Mouse (Mus musculus) spleen, adult 18-20 months (tissue): ENCODE results near the gene Plpp4.

ENCODE experiments used
- DNase-seq, 2 experiments: peaks; one replicate each; pipeline ENCODE4 v3.0.0; 2022; ENCODE audit warnings: mixed read lengths in 2 of 2

The Plpp4 gene

GRCm38 (mm10) chr7:129256621-129257373 is at the start of gene Plpp4:
Gene Plpp4 (plus strand): TSS chr7:129257031.
- DNase-seq, result no peak

DNA sequence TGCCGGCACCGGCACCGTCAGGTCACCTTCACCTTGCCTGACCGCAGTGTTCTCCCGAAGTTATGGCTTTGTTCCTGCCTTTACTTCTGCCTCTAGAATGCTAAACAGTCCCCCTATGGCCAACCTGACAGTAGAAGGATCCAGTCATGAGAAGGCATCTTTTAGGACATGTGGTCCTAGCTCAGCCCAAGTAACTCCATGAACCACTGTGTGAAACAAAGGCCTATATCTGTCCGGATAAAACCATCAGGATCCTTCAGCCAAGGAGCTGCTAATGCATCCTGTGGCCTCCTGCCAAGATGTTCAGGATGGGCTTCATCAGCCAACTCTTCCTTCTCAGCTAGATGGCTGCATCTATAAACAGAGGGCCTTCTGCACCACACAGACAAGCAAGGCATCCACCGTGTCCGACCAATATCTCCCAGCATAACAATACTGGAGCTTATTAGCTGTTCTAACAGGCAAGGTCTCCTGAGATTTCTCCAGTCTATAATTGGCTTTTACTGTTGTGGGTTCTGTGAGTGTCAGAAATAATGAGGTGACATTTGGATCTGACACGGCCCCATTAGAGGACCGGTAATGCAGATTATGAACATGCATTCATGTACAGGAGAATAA is 40.8 kb upstream of the Plpp4 start:
- DNase-seq, result no peak

GRCm38 (mm10) chr7:129216547-129217195 is 40.2 kb upstream of the Plpp4 start:
- DNase-seq, result no peak

GRCm38 (mm10) chr7:129220948-129221347 is 35.9 kb upstream of the Plpp4 start:
- DNase-seq, result no peak

DNA sequence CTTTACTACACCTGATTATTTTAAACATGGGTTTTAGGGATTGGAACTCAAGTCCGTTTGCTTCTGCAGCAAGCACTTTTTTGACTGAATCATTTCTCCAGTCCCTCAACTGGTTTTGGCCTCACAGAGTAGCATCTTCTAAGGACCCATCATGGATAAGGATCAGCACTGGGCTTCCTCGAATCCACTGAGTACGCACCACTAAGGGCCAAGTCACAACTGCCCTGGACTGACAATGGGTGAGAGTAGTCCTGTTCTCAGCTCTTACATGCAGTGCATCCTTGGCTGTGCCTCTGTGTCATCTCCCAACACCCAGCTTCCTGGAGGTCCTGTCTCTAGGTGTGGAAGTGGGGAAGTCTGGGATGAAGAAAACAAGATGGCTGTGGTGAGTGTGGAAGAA is 35.2 kb upstream of the Plpp4 start:
- DNase-seq, result no peak

- DNase-seq, result no peak
These were observed 21.4 kb upstream of the Plpp4 start for GRCm38 (mm10) chr7:129235410-129235809.

- DNase-seq, result no peak
These were observed 20.8 kb upstream of the Plpp4 start for GRCm38 (mm10) chr7:129235995-129236394.

GRCm38 (mm10) chr7:129250981-129251380 is 5.8 kb upstream of the Plpp4 start:
- DNase-seq, result no peak

GRCm38 (mm10) chr7:129253406-129253805 is 3.4 kb upstream of the Plpp4 start:
- no peak for DNase-seq

- DNase-seq, result no peak
These were observed 2.7 kb upstream of the Plpp4 start for GRCm38 (mm10) chr7:129254126-129254525.

DNA sequence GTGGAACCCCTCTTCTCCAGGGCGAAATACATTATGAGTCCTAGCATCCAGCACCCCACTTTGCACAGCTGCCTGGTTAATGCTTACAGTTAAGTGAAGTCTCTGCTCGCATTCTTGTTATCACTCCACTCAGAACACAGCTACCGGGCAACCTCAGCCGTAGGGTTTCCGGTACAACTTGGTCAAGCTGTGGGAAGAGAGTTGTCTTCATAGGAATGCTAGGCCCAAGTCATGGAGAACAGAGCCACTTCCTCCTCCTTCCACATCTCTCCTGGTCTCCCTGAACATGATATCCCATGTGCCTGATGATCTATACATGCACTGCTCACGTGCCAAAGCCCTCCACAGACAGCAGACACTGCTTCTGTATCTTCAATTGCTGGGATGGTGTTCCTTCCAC is 1.4 kb upstream of the Plpp4 start:
- DNase-seq, result no peak

- DNase-seq, result no peak
These were observed 665 bp downstream of the Plpp4 start for GRCm38 (mm10) chr7:129257374-129258018.

- DNase-seq, result no peak
These were observed 1.5 kb downstream of the Plpp4 start for GRCm38 (mm10) chr7:129258331-129258730.

GRCm38 (mm10) chr7:129259195-129259594 is 2.4 kb downstream of the Plpp4 start:
- DNase-seq, result no peak

DNA sequence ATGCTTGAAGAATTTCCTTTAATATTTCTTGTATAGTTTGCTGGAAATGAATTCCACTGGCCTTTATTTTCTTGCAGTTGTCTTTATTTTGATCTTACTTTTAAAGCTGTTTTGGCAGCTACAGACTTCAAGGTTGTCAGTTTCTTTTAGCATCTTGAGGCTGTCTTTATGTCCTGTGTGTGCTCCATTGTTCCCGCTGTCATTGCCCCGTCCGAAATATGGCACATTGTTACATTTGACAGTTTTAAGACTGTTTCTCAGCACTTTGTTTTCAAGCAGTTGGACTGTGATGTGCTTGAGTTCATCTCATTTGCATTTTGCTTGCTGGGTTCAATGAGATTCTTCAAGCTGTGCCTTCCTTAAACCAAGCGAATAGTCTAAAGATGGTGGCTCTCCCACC is 17.0 kb downstream of the Plpp4 start:
- DNase-seq, result no peak

DNA sequence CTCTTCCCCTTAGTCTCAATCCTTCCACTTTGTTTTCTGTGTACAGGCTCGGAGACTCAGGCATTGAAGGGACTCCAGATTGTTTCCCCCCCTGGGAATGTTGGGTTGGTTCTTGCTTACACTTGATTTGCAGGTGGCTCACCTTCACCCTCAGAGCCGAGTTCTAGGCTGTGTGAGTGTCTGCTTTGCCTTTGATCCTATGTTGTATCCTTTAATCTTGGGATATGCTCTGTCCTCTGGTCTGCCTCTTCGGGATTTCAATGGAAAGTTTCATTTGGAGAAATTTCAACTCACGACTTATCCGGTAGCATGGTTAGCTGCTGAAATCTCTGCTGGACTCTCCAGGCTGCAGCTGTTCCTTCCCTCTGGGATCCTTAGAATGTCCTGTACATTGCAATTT is 17.9 kb downstream of the Plpp4 start:
- DNase-seq, result no peak

DNA sequence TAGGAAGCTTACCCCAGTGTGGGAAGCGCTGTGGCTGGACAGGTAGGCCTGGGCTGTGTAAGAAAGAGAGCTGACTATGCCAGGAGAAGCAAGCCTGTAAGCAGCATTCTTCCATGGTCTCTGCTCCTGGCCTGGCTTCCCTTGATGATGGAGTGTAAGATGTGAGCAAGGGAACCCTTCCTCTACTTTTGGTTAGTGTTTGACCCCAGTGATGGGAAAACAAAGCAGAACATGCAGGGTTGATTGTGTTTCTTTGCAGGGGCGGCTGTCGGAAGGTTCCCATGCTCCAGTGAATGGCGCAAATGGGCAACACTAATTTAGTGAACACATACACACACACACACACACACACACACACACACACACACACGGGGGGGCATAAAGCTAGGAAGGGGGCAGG is 20.9 kb downstream of the Plpp4 start:
- DNase-seq, result no peak

GRCm38 (mm10) chr7:129278801-129279200 is 22.0 kb downstream of the Plpp4 start:
- DNase-seq, result no peak

GRCm38 (mm10) chr7:129279261-129279660 is 22.4 kb downstream of the Plpp4 start:
- DNase-seq, result no peak

- DNase-seq, result no peak
These were observed 25.1 kb downstream of the Plpp4 start for GRCm38 (mm10) chr7:129281966-129282365.

GRCm38 (mm10) chr7:129285186-129285868 is 28.5 kb downstream of the Plpp4 start:
- no peak for DNase-seq

GRCm38 (mm10) chr7:129293211-129293610 is 36.4 kb downstream of the Plpp4 start:
- no peak for DNase-seq

DNA sequence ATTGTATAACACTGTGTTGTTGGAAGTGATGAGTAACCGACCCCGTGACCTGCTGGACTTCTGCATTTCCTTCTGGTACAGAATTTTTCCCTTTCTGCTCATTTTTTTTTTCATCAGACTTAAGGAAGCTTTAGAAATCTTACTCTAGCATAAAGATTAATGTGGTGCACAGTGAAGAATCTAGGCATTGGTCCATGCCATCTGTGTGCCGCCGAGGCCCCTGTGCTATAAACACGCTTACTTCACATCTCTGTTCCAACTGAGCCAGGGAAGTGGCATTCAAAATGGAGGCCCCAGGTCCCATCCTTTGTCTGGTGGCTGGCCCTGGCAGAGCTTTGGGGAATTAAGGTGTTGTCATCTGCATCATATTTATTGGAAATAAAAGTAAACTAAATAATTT is 44.8 kb downstream of the Plpp4 start:
- DNase-seq, result no peak
